Mouse (Mus musculus): ENCODE results near the gene Sh3bp1. TPM values are rescaled to one million over a fixed set of nuclear protein-coding genes. Genes with fewer than 3 reads are reported as not detected.
A peak's percentile ranks its signal among the peaks of the same experiment; 100 is the strongest.

Sh3bp1 gene
- total RNA-seq, 1 experiment from 2014 or later: 33.3 TPM

- no peak for ATAC-seq (replicated peaks; ENCODE audit: low read depth, poor library complexity, severe bottlenecking)
Measured at GRCm38 (mm10) chr15:78914091-78914822, 14.7 kb downstream of the Sh3bp1 start.

- no peak for ATAC-seq (replicated peaks; ENCODE audit: low read depth, poor library complexity, severe bottlenecking)
Measured at GRCm38 (mm10) chr15:78914823-78915659, 15.5 kb downstream of the Sh3bp1 start.

DNA sequence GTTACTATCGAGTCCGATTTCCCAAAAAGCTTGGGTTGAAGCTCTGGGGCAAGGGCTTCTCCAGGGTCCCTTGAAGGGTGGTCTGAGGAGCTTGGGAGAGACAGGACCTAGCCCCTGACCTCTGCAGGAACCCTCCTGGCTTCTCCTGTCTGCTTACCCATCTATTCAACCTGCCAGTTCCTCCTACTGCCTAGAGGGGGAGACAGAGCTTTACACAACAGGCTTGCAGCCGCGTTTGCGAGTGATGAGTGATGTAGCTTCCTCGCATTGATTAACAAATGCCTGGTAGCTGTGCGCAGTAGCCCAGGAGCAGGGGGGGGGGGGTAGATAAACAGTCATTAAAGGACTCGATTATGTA, 16.1 kb downstream of the Sh3bp1 start:
- peak; percentile 67 for ATAC-seq (replicated peaks; ENCODE audit: low read depth, poor library complexity, severe bottlenecking)

GRCm38 (mm10) chr15:78916052-78916826, 16.7 kb downstream of the Sh3bp1 start:
- no peak for ATAC-seq (replicated peaks; ENCODE audit: low read depth, poor library complexity, severe bottlenecking)

- ATAC-seq (replicated peaks; ENCODE audit: low read depth, poor library complexity, severe bottlenecking): no peak
Measured at GRCm38 (mm10) chr15:78918126-78918525, 18.6 kb downstream of the Sh3bp1 start.

DNA sequence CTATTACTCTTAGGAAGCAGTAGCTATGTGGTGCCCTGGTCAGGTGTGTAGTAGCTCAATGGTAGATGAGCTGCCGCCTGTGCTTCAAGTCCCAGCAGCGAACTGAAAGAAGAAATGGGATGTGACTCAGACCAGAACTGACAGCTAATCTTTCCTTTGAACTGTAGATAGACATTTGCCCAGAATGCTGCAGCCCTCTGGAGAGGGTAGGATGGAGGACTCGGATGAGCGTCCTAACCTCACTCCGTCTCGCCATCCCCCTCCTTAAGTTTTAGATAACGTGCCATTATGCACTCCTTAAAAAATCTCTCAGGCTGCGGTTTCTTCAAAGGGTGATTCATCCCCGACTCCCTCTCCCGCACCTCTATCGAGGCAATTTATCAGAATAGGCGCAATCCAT, 20.3 kb downstream of the Sh3bp1 start:
- ATAC-seq (replicated peaks; ENCODE audit: low read depth, poor library complexity, severe bottlenecking): no peak

GRCm38 (mm10) chr15:78922700-78923099, 23.1 kb downstream of the Sh3bp1 start:
- ATAC-seq (replicated peaks; ENCODE audit: low read depth, poor library complexity, severe bottlenecking): peak; percentile 19

DNA sequence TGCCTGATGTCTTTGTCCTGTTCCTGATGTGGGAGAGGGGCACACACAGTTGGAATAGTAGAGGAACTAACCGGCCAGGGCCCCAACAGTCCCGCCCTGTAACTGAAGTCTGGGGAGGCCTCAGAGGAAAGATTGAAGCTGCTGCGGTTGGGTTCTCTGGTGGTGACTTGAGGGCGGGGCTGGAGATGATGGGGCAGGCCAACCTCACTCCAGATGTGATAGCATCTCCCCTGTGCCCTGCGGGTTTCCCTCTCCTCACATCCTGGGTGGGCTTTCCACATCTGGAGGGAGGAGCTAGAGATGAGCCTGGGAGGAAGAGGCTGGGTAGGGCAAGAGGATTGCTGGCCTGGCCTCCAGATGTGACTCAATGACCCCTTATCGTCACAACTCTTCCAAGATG, 24.0 kb downstream of the Sh3bp1 start:
- peak; percentile 70 for ATAC-seq (replicated peaks; ENCODE audit: low read depth, poor library complexity, severe bottlenecking)

DNA sequence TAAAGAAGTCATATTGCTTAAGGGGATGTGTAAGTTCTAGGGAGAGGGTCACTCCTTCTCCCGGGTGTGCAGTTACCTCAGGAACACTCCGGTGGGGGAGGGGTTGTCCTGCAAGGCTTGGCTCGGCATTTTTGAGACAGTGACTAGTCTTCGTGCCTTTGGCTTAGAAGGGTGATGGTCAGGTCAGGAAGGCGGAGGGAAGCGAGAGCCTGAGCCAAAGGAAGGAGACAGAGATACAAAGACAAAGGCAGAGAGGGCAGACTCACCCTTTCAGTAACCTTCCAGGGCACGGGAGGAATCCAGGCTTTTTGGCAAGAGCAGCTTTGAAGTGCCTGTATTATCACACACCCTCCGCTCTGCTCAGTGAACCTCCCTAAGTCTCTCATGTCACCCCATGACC, 25.6 kb downstream of the Sh3bp1 start:
- ATAC-seq (replicated peaks; ENCODE audit: low read depth, poor library complexity, severe bottlenecking): no peak

DNA sequence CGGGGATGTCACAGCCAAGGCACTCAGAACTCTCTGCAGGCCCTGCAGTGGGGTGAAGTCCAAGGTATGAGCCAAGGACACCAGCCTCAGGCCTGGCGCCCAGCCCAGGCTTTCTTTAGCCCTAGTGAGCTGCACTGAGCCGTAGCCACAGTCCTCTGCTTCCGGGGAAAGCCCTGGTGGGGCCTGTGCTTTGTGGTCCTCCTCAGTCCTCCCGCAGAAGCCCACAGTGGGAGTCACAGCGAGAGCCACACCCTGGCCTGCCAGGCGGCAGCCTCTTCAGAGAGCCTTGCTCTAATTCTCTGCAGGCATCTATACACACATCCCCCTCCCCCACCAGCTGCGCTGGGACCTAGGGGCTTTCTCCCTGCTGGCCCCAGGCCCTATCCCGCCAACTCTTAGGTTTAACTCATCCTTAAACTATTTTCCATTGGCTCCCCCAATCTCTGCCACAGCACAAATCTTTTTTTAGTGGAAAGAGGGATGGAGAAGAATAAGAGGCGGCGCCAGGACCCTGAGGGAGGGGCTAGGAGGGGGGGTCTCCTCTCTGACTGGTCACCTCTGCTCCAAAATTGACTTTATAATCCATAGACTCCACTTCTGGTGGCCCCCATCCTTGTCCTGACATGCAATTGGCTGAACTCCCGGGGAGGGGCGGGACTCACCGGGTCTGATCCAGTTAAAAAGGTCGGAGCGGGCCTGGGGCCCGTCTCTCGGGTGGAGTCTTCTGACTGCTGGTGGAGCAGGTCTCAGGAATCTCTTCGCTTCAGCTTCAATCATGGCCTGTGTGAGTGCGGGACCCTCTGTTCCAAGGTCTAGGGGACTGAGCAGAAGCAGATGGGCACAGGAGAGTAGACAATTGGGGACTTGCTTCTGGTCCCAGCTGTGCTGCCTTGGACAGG, 26.7 kb downstream of the Sh3bp1 start, which contains the start of gene Lgals1:
TSS of gene Lgals1 (plus strand) at position 705 of the 899 bp plus-strand sequence.
- ATAC-seq (replicated peaks; ENCODE audit: low read depth, poor library complexity, severe bottlenecking): peak; percentile 26; the same call in 1 of the 2 replicates

GRCm38 (mm10) chr15:78927021-78927787, 27.6 kb downstream of the Sh3bp1 start:
- no peak for ATAC-seq (replicated peaks; ENCODE audit: low read depth, poor library complexity, severe bottlenecking)

GRCm38 (mm10) chr15:78927788-78928457, 28.4 kb downstream of the Sh3bp1 start:
- peak; percentile 61 for ATAC-seq (replicated peaks; ENCODE audit: low read depth, poor library complexity, severe bottlenecking)

DNA sequence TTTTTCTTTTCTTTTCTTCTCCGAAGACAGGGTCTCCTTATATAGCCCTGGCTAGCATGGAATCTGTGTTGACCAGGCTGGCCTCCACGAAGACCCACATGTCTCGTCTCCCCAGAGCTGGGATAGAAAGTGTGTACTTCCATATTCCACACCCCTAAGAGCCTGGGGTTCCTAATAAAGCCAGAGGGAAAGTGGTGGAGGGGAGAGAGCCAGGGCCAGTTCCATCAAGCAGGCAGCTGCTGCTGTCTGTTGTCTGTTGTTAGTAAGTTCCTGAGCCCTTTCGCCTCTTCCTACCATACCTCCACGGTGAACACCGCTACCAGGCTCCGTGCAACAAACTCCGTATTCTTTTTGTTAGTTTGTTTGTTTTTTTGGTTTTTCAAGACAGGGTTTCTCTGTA, 29.0 kb downstream of the Sh3bp1 start:
- ATAC-seq (replicated peaks; ENCODE audit: low read depth, poor library complexity, severe bottlenecking): no peak

- no peak for ATAC-seq (replicated peaks; ENCODE audit: low read depth, poor library complexity, severe bottlenecking)
Measured at GRCm38 (mm10) chr15:78930192-78930706, 30.7 kb downstream of the Sh3bp1 start.

GRCm38 (mm10) chr15:78930801-78931426, 31.3 kb downstream of the Sh3bp1 start:
- no peak for ATAC-seq (replicated peaks; ENCODE audit: low read depth, poor library complexity, severe bottlenecking)

GRCm38 (mm10) chr15:78931577-78931976, 32.0 kb downstream of the Sh3bp1 start:
- peak; percentile 59 for ATAC-seq (replicated peaks; ENCODE audit: low read depth, poor library complexity, severe bottlenecking)

GRCm38 (mm10) chr15:78934784-78935320, 35.3 kb downstream of the Sh3bp1 start, which contains the start of gene Nol12:
Gene Nol12, plus strand, starts transcription at chr15:78934933.
- ATAC-seq (replicated peaks; ENCODE audit: low read depth, poor library complexity, severe bottlenecking): peak; percentile 82

Measured in common myeloid progenitor, adult 5-6 weeks (primary cell).